Mouse (Mus musculus) kidney, adult 2 months (tissue): Measurements from ENCODE around the gene Pole. TPM values are rescaled to one million over a fixed set of nuclear protein-coding genes. Genes with fewer than 3 reads are reported as not detected.
A peak's percentile ranks its signal among the peaks of the same experiment; 100 is the strongest.

Source experiments
- DNase-seq: peaks from one replicate; pipeline ENCODE4 v3.0.0; 2021
- H3K27ac ChIP-seq: fragments of 200-500 bp; 2 replicates; pipeline ENCODE4 v1.5.1; 2012; ENCODE audit warnings: low read depth, low read length, control low read depth, inconsistent platforms; ENCODE audit not compliant: insufficient read depth
- H3K27me3 ChIP-seq: fragments of 200-500 bp; replicated peaks from 2 replicates; pipeline ENCODE4 v1.6.1; 2012; ENCODE audit warnings: mild to moderate bottlenecking, moderate library complexity, low read length, inconsistent platforms; ENCODE audit not compliant: control insufficient read depth, insufficient read depth
- H3K36me3 ChIP-seq: fragments of 200-500 bp; 2 replicates; pipeline ENCODE4 v1.6.1; 2012; ENCODE audit warnings: mild to moderate bottlenecking, moderate library complexity, low read length, inconsistent platforms; ENCODE audit not compliant: control insufficient read depth, insufficient read depth
- H3K4me1 ChIP-seq: fragments of 200-500 bp; 2 replicates; pipeline ENCODE4 v1.6.1; 2011; ENCODE audit warnings: low read length; ENCODE audit not compliant: control insufficient read depth, insufficient read depth
- H3K4me3 ChIP-seq: fragments of 200-500 bp; 2 replicates; pipeline ENCODE4 v1.5.1; 2011; ENCODE audit warnings: mild to moderate bottlenecking, low read depth, low read length, control low read depth; ENCODE audit not compliant: insufficient read depth
- CTCF ChIP-seq: fragments of 200-500 bp; conservative IDR thresholded peaks from 2 replicates; pipeline ENCODE4 v1.5.1; 2011; ENCODE audit warnings: low read depth, mild to moderate bottlenecking, control low read depth, low read length, moderate library complexity, mixed read lengths; ENCODE audit not compliant: insufficient read depth, insufficient read length
- POLR2A ChIP-seq: fragments of 200-500 bp; IDR thresholded peaks from one replicate; pipeline ENCODE4 v1.6.1; 2011; ENCODE audit warnings: low read depth, low read length, control low read depth
- WGBS: fragments of 180-500 bp; shearing (Covaris S2); methylation state at CpG from one replicate; pipeline ENCODE4 v1.1.7; 2018; 5-methylcytosine and 5-hydroxymethylcytosine counted together
- polyA plus RNA-seq: library from polyadenylated mRNA; depleted of rRNA; stranded (reverse); fragments of >200 nt; gene quantifications from 2 replicates; pipeline ENCODE4 v1.2.3, GENCODE M21; 2012

Gene Pole
- polyA plus RNA-seq, 1 experiment, result 2.0 TPM

DNA sequence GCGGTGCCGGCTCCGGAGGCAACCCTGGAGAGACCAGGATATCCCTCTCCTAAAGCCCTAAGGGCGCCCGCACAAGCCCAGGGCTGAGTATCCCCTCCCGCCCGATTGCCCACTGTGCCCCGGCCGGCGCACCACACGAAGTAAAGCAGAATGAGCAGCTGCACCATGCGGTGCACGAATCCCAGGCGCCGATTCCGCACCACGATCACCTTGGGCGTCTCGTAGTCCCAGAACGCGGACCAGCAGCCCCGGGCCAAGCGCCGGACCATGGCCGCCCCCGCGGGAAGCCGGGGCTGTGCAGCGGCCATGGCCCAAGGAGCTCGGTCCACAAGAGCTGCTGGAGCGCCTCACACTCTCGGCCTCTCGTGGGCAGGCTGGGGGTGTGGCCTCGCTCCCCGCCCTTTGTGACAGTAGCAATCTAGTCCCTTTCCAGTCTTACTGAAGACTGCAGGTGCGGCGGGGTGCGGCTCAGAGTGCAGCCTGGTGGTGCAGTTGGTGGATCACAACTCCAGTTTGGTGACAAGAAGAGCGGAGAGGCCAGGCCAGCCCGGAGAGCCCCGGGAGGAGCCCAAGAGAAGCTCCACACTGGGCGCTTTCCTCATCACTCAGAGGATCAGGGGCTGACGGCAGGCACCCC lies 56.7 kb downstream of the Pole start, which contains the start of gene P2rx2:
Gene P2rx2, minus strand, starts transcription at position 565 of the 637 bp plus-strand sequence.
- Histone ChIP-seq H3K27ac (no peak within 1 kb of the TSS), H3K4me3 (peak within 1 kb of the TSS; percentile 40), H3K36me3 (no peaks in the 10 kb centered on the region), H3K27me3 (no peaks in the 10 kb centered on the region), H3K4me1 (no peaks in the 10 kb centered on the region)
- TF ChIP-seq POLR2A (no peak), CTCF (no peak)
- peak; percentile 65 for DNase-seq
- WGBS, result 2% methylated on average over 43 of the region's 43 CpGs

GRCm38 (mm10) chr5:110344524-110344923 lies 58.4 kb downstream of the Pole start, which contains the start of gene Lrcol1:
Gene Lrcol1, plus strand, starts transcription at chr5:110344730.
- DNase-seq, result no peak
- TF ChIP-seq POLR2A (no peak), CTCF (no peak)

GRCm38 (mm10) chr5:110345553-110345952 lies 59.4 kb downstream of the Pole start:
- H3K27ac ChIP-seq, result no peak overlapping the region
- no peak overlapping the region for H3K4me3 ChIP-seq
- H3K4me1 ChIP-seq, result no peaks in the 10 kb centered on the region
- no peak for DNase-seq
- 89% methylated on average over 4 of the region's 4 CpGs for WGBS
- no peaks in the 10 kb centered on the region for H3K36me3 ChIP-seq
- no peak for TF ChIP-seq CTCF
- no peak for TF ChIP-seq POLR2A
- H3K27me3 ChIP-seq, result no peaks in the 10 kb centered on the region

More at GRCm38 (mm10) chr5:110344524-110344923, 58.4 kb downstream of the Pole start, which contains the start of gene Lrcol1:
- WGBS, result 66% methylated on average over 4 of the region's 4 CpGs
- Histone ChIP-seq H3K4me1 (no peaks in the 10 kb centered on the region), H3K27ac (no peak within 1 kb of the TSS), H3K4me3 (no peak within 1 kb of the TSS), H3K36me3 (no peaks in the 10 kb centered on the region), H3K27me3 (no peaks in the 10 kb centered on the region)

- H3K27ac ChIP-seq, result no peak overlapping the region
- no peaks in the 10 kb centered on the region for H3K27me3 ChIP-seq
- H3K36me3 ChIP-seq, result no peaks in the 10 kb centered on the region
- TF ChIP-seq CTCF (no peak), POLR2A (no peak)
- no peak for DNase-seq
- WGBS, result 78% methylated on average over 8 of the region's 8 CpGs
- no peak overlapping the region for H3K4me3 ChIP-seq
- no peaks in the 10 kb centered on the region for H3K4me1 ChIP-seq
Measured at GRCm38 (mm10) chr5:110347006-110347405, 60.9 kb downstream of the Pole start.

DNA sequence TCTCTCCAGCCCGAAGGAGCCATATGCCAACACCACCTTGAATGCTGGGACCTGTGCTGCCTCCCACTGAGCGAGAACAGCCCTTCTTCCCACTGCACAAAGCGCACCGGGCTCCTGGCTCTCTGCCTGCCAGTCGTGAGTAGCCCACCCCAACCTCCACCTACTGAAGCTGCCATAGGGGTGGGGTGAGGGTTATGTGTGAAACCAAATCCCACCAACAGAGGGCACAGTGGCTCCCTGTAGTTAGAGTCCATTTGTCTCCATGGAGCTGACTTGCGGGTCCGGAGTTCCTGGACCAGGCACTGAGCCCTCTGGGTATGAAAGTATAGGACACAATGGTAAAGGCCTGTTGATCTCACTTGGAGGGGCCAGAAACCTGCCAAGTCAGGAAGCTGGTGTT lies 68.6 kb downstream of the Pole start:
- Histone ChIP-seq H3K4me3 (no peak overlapping the region), H3K27ac (no peak overlapping the region), H3K36me3 (no peaks in the 10 kb centered on the region), H3K4me1 (no peaks in the 10 kb centered on the region), H3K27me3 (no peaks in the 10 kb centered on the region)
- DNase-seq, result peak; percentile 55
- WGBS, result 11% methylated on average over 7 of the region's 7 CpGs
- TF ChIP-seq POLR2A, result no peak
- TF ChIP-seq CTCF, result peak; percentile 60

DNA sequence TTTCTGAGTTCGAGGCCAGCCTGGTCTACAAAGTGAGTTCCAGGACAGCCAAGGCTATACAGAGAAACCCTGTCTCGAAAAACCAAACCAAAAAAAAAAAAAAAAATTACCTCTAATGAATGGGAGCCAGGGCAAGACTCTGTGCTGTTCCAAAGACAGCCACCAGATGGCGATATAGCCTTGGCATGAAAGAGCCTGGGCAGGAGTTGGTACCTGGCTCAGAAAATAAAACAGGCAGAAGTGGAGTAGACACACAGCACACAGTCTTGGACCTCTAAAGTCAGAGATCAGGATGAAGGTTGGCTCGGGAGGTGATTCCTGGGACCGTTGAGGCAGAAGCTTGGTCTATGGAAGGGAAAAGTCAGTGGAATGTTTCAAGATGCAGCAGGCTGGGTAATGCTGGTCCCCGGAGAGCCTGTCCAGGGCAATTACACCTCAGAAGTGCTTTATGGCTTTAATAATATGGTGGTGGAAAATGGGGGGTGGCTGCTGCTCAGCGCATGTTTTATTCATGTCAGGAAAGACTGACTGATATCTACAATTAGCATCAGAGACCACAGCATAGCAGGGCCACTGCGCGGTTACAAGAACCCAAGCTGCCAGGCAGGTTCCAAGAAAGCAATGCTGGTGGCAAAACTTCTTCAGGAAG lies 71.5 kb downstream of the Pole start:
- H3K27me3 ChIP-seq, result no peaks in the 10 kb centered on the region
- no peaks in the 10 kb centered on the region for H3K4me1 ChIP-seq
- no peak overlapping the region for H3K27ac ChIP-seq
- H3K36me3 ChIP-seq, result no peaks in the 10 kb centered on the region
- 29% methylated on average over 9 of the region's 9 CpGs for WGBS
- peak; percentile 81 for DNase-seq
- TF ChIP-seq CTCF (peak; percentile 85), POLR2A (no peak)
- H3K4me3 ChIP-seq, result no peak overlapping the region

DNA sequence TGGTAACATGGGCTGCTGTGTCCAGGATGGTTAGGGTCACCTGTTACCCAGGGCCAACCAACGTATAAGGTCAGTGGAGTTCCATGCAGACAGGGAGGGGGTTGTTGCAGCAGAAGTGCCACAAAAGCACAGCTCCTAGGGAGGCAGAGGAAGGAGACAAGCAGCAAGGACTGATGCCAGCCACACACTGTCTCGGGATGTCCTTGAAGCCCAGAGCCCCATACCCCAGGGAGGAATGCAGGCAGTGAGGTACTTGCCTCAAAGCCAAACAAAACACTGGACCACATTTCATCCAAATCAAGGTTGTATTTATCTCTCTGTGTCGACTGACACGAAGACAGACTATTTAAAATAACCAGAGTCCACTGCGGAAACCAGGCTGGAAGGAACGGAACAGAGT lies 75.4 kb downstream of the Pole start:
- no peaks in the 10 kb centered on the region for H3K4me1 ChIP-seq
- H3K27me3 ChIP-seq, result no peaks in the 10 kb centered on the region
- DNase-seq, result no peak
- H3K27ac ChIP-seq, result no peak overlapping the region
- TF ChIP-seq CTCF (no peak), POLR2A (no peak)
- 87% methylated on average over 6 of the region's 6 CpGs for WGBS
- no peaks in the 10 kb centered on the region for H3K36me3 ChIP-seq
- H3K4me3 ChIP-seq, result no peak overlapping the region
